Mouse (Mus musculus) bone marrow macrophage, adult 2 months (primary cell): Measurements from ENCODE around the gene H2-Q7.
"Not testable (repeated sequence)": the region's sequence is repeated elsewhere in the genome, so short reads cannot be mapped to it uniquely, and the experiment has no call there.

Experiments
- CTCF ChIP-seq: IDR thresholded peaks from 2 replicates; pipeline ENCODE4 v1.5.1; 2012; ENCODE audit warnings: low read depth, mild to moderate bottlenecking, low read length, moderate library complexity
- POLR2A ChIP-seq: IDR thresholded peaks from 2 replicates; pipeline ENCODE4 v1.6.1; 2012; ENCODE audit warnings: mild to moderate bottlenecking, low read depth, low read length, borderline replicate concordance

DNA sequence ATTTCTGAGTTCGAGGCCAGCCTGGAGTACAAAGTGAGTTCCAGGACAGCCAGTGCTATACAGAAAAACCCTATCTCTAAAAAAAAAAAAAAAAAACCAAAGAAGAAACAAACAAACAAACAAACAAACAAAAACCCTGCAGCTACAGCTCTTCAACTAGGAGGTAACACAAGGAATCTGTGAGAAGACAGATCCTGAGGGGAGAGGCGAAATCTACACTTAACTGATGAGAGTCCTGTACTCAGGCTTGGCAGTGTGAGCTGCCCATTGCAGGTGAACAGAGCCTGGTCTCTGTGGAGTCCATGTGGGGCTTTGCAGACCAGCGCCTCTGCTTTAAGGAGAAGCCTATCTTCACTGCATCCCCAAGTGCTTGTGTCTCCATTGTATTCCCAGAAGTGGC, 560 bp upstream of the H2-Q7 start:
- not testable (repeated sequence) for TF ChIP-seq POLR2A, CTCF
